Mouse (Mus musculus): ENCODE results near the gene Dnajc17.

DNA sequence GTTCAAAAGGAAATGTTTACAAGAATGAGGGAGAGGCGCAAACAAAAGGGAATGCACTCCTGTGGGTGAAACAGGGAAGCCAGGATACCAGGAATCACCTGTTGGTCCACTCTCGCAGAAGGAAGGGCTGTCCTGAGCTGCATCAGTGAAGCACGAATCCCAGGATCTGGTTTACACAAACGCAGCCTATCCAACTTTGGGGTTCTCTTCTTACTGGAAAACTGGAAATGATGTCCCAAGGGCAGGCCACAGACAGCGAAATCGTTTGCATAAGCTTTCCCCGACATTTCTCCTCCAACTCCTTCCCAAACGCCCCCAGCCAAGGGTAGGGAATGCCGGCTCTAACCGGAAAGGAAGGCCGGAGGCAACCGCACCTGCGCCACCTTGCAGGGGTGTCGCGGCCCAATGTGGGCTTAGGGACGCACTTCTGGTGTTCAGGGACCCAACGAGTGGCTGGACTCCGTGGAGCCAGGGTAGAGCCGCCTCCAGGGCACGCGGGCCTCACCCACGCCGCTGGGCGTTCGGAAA, 28.2 kb upstream of the Dnajc17 start:
- TF ChIP-seq POLR2A (IDR thresholded peaks at IDR 0.05; ENCODE audit: borderline replicate concordance, extremely low read depth, insufficient read depth, insufficient read length, poor library complexity, severe bottlenecking) (no peak), CTCF (IDR thresholded peaks at IDR 0.05; ENCODE audit: borderline replicate concordance, extremely low read depth, insufficient read depth, insufficient read length) (no peak)
